Mouse (Mus musculus) gastrocnemius, adult 2 months (tissue): ENCODE results near the gene Fam84b. TPM values are rescaled to one million over a fixed set of nuclear protein-coding genes. Genes with fewer than 3 reads are reported as not detected.
"Not testable (repeated sequence)": the region's sequence is repeated elsewhere in the genome, so short reads cannot be mapped to it uniquely, and the experiment has no call there.

Experiments used
- DNase-seq: peaks from one replicate; pipeline ENCODE4 v3.0.0; 2022
- H3K27ac ChIP-seq: fragments of 200-600 bp; 2 replicates; pipeline ENCODE4 v1.8.1; 2022; ENCODE audit warnings: mild to moderate bottlenecking
- H3K4me3 ChIP-seq: fragments of 200-600 bp; 2 replicates; pipeline ENCODE4 v1.8.1; 2022; ENCODE audit warnings: mild to moderate bottlenecking, moderate library complexity
- CTCF ChIP-seq: fragments of 200-600 bp; IDR thresholded peaks from 2 replicates; pipeline ENCODE4 v1.8.1; 2022; ENCODE audit warnings: antibody characterized with exemption, mild to moderate bottlenecking, moderate library complexity
- intact Hi-C: fragments of 180-260 bp; cut with DNase I; formaldehyde crosslinking; loops from one replicate; pipeline ENCODE4 v1.15.1; 2025
- long read RNA-seq, 2 experiments: library from polyadenylated mRNA; stranded (forward); transcript quantifications; one replicate each; pipeline ENCODE4 v2.0.0; 2021
- total RNA-seq, 2 experiments: library from RNA; stranded (reverse); gene quantifications; 2 replicates each; pipeline ENCODE4 v1.2.3; 2021

Gene Fam84b
- 1 to 10 TPM; 1.3 to 2.0 TPM for total RNA-seq
- long read RNA-seq, experiment 1, full-length matches to known transcripts: 1 of 2 reads
- long read RNA-seq, experiment 1, partial matches to known transcripts: 0 of 2 reads
- long read RNA-seq, experiment 1, other reads (novel, unspliced or antisense): 1 of 2 reads
- long read RNA-seq, experiment 2, full-length matches to known transcripts: 3 of 5 reads
- long read RNA-seq, experiment 2, partial matches to known transcripts: 0 of 5 reads
- long read RNA-seq, experiment 2, other reads (novel, unspliced or antisense): 2 of 5 reads

DNA sequence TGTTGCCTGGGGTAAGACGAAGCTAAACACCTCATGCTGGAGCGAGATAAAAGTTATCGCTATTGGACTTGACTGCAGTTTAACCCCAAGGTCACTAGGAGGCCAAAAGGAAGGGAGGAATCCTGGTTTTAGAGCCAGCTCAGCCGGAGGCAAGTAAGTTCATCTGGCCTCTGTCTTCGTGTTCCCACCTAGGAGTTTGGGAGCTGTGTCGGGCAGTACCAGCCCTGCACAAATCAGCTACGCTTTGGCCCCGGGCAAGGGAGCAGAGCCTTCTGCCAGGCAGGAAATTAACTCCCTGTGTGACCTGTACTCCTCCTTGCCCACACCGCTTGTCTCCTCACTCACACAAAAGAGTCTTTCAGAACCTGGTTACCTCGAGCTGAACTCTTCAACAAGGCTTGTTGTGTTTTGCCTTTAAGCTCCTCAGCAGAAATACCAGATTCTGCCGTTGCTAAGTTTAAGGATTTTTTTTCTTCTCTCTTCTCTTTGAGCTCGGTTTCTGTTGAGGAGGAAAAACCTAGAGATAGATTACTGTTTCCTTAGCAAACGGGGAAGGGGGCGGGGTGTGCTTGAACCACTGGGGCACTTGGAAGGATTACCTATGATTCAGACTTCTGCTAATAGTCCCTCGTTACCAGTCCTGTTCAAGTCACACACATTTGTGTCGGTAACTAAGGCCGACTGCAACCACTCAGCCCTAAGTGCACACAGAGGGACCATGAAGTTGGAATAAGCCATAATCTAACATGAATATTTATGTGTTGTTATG lies at the start of gene Fam84b:
Gene Fam84b (minus strand): TSS at position 548 of the 769 bp plus-strand sequence.
- Histone ChIP-seq H3K27ac (0 out of 2 replicates have a peak within 1 kb of the TSS, but pooled peaks have one; percentile 9), H3K4me3 (no peak within 1 kb of the TSS)
- intact Hi-C loops: no loop called here
- TF ChIP-seq CTCF: no peak
- DNase-seq: no peak

DNA sequence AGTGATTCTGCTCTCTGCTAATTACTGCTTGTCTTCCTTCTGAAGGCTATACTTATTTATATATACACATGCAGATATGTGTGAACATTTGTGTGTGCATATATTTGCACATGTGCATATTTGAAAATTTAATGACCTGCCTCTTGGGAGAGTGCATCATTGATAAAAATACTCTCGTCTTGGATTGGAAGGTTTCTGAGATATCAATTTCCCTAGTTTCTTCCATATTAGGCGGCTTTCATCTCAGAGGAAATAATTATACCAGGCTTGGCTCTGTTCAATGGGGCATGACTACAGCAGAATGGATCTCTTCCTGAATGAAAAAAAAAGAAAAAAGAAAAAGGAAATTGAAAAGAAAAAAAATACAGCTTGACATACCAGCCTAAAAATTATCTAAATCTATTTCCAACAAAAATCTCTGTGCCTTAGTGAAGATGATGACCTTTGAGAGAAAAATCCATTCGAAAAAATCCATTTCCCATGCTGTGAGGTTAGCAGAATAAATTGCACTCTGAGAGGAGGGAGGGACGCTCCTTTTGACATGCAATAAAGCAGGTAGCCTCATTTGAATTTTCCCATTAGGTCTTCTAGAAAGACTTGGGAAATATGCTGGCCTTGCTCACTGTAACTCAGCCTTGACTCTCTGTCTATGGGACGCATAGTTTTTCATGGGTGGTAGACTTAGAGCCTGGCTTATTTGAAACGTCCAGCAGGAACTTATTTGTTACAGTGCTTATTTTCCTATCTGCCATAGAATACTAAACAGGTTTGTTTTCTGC lies 44.8 kb upstream of the Fam84b start:
- no peak overlapping the region for H3K27ac ChIP-seq
- no peak overlapping the region for H3K4me3 ChIP-seq
- TF ChIP-seq CTCF: no peak
- intact Hi-C loops: no loop called here
- DNase-seq: no peak

DNA sequence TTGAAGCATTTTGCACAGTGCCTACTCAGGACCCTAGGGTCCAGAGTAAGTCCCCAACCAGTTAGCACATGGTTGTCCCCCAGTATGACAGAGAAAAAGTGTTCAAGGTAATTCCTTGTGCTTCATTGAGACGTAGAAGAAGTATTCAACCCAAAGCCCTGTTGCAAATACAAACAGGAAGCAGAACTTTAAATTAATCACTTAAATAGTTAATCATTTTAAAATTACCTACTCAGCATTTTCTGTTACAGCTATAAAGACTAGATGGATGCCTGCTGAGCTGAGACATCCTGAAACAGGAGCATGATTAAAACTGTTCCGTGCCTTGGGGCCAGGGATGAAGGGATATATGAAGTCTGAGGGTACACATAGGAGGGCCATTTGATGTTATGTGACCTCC lies 42.5 kb upstream of the Fam84b start:
- no peak for DNase-seq
- H3K4me3 ChIP-seq: no peak overlapping the region
- TF ChIP-seq CTCF: no peak
- intact Hi-C loops: no loop called here
- H3K27ac ChIP-seq: no peak overlapping the region

DNA sequence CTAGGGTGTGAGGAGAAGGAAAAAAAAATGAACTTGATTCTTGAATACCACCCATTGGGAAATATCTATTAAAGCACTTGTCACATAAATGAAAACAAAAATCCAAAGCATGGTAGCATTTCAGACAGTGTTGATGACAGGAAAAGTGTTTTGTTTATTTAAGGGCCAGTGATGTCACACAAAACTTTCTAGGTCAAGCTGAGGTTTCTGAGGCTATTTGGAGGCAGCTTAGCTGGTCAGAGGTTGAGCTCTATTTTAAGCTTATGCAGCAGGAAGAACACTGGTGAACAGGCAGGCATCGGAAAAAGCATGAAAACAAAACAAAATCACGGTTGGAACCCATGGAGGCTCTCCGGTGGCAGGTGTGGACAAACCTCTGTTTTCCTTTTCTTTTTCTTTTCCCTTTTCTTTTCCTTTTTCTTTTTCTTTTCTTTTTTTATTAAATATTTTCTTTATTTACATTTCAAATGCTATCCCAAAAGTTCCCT lies 39.4 kb upstream of the Fam84b start:
- DNase-seq: no peak
- no peak for TF ChIP-seq CTCF
- Histone ChIP-seq H3K4me3 (peak overlapping the region; percentile 66), H3K27ac (peak overlapping the region; percentile 84)
- intact Hi-C loops: loop anchor here (5.0 kb wide), 1 partner anchor 71 kb away; no protein-coding TSS in a partner anchor

DNA sequence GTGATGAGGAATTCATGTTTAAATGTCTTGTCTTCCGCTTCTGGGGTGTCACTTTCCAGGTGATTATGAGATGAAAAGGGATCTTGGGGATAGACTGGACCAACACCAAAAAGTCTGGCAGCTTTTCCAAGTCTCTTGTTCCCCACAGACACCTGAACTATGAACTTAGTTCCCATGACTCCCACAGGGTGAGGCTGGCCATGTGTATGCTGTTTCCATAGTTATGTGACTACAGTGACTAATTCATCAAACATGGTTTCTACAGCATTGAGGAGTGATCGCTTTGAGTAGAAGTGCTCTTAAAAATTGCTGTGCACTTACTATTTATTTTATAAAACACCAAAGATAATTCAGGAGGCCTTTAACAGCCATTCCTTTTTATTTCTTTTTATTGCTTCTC lies 35.1 kb upstream of the Fam84b start:
- intact Hi-C loops: no loop called here
- no peak overlapping the region for H3K4me3 ChIP-seq
- TF ChIP-seq CTCF: no peak
- no peak for DNase-seq
- H3K27ac ChIP-seq: no peak overlapping the region

DNA sequence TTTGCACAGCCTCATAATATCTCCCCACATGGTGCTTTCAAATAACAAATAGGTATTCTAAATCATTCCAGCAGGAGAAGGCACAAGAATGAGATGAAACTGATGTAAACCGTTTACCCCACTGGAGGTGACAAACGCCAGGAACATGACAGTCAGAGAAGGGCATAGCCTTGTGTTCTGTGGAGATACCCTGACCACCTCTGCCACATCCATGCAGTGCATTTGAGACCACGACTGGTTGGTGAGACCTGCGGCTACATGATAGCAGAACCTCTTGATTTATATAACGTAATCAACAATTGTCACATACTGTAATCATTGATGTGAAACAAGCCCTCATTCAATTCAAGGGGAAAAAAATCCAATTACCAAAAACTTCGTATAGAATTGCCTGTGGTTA lies 22.1 kb upstream of the Fam84b start:
- no peak overlapping the region for H3K27ac ChIP-seq
- intact Hi-C loops: no loop called here
- no peak overlapping the region for H3K4me3 ChIP-seq
- no peak for DNase-seq
- no peak for TF ChIP-seq CTCF

DNA sequence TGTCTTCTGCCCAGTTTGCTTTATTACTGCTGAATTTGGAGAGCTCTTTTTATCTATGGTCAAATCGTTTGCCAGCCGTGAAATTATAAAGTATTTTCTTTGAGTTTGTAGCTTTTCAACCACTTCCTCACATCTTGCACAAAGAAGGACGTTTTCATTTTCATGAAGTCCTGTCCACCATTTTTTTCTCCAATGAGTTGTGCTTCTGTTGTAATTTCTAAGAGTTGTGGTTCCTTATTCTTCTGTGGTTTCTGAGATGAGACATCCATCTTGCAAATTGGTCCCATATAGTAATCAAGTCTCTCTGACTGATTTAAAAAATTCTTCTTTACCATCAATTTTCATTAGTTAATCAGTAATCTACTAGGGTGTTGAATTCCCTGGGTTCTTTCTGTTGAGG lies 8.8 kb upstream of the Fam84b start:
- TF ChIP-seq CTCF: no peak
- intact Hi-C loops: no loop called here
- Histone ChIP-seq H3K27ac (no peak overlapping the region), H3K4me3 (no peak overlapping the region)
- DNase-seq: no peak

DNA sequence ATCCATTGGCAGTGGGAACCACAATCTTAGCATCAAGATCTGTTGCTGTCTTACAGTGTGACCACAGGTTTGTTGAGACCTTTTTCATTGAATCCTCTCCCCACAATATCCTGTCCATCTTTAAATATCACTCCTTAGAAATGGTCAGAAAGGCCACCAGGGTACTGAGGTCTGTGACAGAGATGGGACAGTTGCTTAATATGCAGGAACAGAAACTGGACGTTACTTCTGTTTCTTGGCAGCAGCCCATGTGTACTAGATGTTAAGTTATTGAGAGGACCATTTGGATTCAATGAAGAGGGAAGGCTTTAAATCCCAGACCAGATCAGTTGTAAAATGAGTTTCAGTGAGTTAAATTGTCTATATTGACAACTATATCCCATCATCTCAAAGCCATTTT lies 1.5 kb upstream of the Fam84b start:
- DNase-seq: no peak
- intact Hi-C loops: no loop called here
- TF ChIP-seq CTCF: no peak
- no peak overlapping the region for H3K4me3 ChIP-seq
- no peak overlapping the region for H3K27ac ChIP-seq

DNA sequence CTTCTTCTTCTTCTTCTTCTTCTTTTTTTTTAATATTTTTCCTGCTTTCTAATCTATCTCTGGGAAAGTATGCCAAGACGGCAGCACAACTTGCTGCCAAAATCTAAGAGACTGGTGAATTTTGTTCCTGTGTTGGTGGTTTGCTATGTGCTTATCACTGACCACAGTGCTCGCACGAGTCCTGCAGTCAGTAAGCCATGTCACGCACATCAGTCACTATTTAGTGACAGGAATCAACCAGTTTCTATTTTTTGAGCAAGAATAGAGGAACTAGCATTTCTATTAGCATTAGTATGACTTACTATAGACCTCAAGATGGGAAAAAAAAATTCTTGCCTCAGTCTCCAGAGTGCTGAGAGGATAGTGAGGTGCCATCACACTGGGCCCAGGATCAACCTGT lies 573 bp upstream of the Fam84b start:
- Histone ChIP-seq H3K4me3 (no peak overlapping the region), H3K27ac (no peak overlapping the region)
- intact Hi-C loops: no loop called here
- no peak for TF ChIP-seq CTCF
- DNase-seq: no peak

DNA sequence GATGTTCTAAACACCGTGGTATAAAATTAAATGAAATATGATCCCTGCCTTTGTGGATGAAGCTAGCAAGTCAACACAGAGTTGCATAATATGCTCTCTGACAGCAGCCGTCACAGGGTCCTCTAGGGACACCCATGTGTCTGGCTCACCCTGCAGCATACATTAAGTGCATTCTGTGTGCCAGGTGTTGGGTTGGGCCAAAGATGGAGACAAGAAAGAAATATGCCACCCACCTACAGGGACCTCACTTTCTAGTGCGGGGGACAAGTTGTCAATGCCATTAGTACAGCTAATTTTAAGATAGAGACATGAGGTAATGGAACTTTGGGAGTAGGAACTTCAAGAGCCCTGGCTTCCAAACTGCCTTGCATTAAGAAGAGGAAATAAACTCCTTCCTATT lies 4.9 kb downstream of the Fam84b start:
- TF ChIP-seq CTCF: no peak
- intact Hi-C loops: no loop called here

DNA sequence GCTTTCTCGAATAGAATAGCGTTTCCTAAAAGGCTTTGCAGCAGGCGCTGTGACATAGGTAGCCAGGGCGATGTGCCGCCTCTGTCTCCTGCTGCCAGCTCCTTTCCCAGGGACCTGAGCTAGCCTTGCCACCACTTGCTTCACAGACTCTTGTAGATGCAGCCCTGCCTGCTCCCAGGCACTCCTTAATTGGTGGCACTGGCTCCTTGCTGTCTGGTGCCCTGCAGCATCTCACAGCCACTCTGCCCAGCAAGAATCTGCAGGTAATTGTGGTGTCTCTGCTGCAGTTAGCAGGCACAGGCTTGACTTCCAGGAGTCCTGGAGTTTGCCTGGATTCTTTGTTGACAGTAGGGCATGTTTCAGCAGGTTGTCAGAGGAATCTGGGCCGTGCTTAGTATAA lies 7.3 kb downstream of the Fam84b start:
- intact Hi-C loops: no loop called here
- H3K27ac ChIP-seq: no peak overlapping the region
- no peak for DNase-seq
- no peak for TF ChIP-seq CTCF
- H3K4me3 ChIP-seq: no peak overlapping the region

More for the DNA sequence above, 4.9 kb downstream of the Fam84b start:
- no peak for DNase-seq
- H3K27ac ChIP-seq: no peak overlapping the region
- no peak overlapping the region for H3K4me3 ChIP-seq

DNA sequence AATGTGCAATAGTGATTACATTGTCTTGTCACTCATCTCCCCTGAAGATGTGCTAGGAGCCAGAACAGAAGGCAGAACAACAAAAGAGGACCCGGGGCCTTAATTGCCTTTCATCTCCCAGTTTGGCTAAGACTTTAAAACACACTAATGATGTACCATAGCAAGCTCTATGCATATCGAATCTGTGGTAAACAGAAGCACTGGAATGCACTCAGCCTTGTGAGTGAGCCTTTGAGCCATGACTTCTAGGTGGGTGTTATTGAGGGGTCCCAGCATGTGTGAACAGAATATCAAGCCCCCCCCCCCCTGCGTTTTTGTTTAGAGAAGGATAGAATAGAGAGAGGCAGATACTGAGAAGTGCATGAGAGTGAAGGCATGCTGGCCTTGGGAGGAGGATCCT lies 7.7 kb downstream of the Fam84b start:
- no peak for DNase-seq
- intact Hi-C loops: no loop called here
- Histone ChIP-seq H3K27ac (no peak overlapping the region), H3K4me3 (no peak overlapping the region)
- TF ChIP-seq CTCF: no peak

DNA sequence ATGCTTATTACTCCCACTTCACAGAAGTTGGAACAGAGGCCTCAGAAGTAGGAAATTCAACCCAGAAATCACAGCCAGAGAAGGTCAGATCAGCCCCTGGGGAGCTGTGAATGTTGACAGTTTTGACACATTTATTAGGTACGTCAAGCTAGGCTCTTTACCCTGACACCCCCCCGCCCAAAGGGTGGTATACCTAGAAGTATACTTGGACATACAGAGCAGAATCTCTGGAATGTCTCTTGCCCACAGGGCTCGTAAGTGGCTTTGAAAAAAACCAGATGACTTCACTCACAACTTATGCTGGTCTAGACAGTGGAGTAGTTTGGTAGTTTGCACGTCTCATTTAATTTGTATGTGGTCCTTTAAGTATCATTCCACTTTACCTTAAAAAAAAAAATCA lies 11.8 kb downstream of the Fam84b start:
- no peak overlapping the region for H3K27ac ChIP-seq
- no peak for TF ChIP-seq CTCF
- intact Hi-C loops: no loop called here
- H3K4me3 ChIP-seq: no peak overlapping the region
- no peak for DNase-seq

DNA sequence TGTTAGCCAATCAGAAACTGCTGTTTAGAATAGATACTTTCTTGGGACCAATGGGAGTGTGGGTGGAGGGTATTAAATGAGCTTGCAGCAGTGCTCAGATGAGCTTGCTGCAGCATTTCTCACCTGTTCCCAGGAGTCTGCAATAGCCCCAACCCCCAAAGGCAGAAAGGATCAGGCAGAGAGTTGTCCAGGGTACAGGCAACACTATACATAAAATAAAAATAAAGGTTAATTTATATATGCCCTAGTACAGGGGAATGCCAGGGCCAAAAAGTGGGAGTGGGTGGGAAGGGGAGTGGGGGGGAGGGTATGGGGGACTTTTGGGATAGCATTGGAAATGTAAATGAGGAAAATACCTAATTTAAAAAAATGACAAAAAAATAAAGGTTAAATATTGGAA lies 12.3 kb downstream of the Fam84b start:
- H3K27ac ChIP-seq, H3K4me3 ChIP-seq, DNase-seq, intact Hi-C loops: not testable (repeated sequence)
